Mouse (Mus musculus) bone marrow, adult 2 months (tissue): ENCODE results near the gene Slco1b2.

Experiments
- CTCF ChIP-seq: fragments of 200-500 bp; IDR thresholded peaks from 2 replicates; pipeline ENCODE4 v1.5.1; 2011; ENCODE audit warnings: low read length, control low read depth; ENCODE audit not compliant: control insufficient read depth, insufficient read depth
- POLR2A ChIP-seq: fragments of 200-500 bp; IDR thresholded peaks from 2 replicates; pipeline ENCODE4 v1.6.1; 2011; ENCODE audit warnings: low read depth, mild to moderate bottlenecking, control low read depth, low read length, borderline replicate concordance; ENCODE audit not compliant: control insufficient read depth

DNA sequence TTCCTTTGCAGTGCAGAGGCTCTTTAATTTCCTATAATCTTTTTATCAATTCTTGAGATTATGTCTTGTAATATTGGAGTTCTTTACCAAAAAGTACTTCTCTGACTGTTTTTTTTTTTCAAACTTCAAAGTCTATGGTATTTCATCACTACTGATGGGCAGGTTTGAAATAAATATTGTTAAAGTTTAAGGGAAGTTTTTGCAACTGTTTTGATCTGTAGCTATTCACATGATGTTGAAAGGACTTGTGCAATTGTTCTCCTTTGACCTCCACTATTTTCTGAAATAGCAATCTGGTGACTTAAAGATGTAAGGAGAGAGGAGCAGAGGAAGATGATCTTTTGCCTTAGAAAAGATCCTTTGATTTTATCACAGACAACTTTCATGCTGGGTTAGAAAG is 15.3 kb upstream of the Slco1b2 start:
- TF ChIP-seq CTCF (no peak), POLR2A (no peak)
